Mouse (Mus musculus) CD4-positive, CD25-positive, alpha-beta regulatory T cell, adult 2 months (primary cell): ENCODE results near the gene Grik1.
A peak's percentile ranks its signal among the peaks of the same experiment; 100 is the strongest.

Experiments used
- DNase-seq: peaks from one replicate; pipeline ENCODE4 v3.0.0-alpha.2; 2012; ENCODE audit warnings: low read depth, low spot score

Grik1 gene

DNA sequence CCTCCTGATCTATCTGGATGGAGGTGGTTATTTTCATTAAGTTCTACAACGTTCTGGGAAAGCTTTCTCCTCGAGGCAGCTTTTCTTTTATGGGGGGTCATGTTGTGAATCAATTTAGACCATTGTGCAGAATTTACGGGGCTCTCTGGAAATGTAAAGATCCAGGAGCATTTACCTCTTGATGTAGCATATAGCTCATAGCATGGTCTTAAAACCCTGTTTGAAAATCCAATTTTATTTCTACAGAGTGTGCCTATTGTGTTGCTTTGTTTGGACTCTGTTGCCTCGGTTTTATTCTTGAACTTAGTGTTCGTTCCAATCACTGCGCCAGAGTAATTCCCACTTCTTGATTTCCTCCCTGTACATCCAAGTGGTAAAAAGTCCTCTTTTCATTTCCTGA is 328.6 kb downstream of the Grik1 start:
- no peak for DNase-seq

DNA sequence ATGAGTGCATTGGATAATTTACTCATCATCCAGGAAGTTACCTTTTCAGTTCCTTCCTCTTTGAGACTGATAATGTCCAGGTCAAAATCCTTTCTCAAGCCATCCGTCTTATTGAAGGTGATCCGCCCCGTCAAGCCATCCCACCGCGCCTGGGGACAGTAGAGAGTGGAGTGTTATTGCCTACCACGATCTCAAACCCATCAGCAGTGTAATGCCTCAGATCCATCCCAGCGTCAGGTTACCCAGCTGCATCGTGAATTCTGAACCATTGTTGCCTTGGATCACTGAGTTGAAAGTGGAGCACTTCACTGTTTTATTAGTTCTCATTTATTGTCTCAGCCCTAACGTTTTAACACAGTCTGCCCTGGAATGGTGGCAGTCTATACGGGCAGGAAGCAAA is 332.6 kb downstream of the Grik1 start:
- DNase-seq, result no peak

DNA sequence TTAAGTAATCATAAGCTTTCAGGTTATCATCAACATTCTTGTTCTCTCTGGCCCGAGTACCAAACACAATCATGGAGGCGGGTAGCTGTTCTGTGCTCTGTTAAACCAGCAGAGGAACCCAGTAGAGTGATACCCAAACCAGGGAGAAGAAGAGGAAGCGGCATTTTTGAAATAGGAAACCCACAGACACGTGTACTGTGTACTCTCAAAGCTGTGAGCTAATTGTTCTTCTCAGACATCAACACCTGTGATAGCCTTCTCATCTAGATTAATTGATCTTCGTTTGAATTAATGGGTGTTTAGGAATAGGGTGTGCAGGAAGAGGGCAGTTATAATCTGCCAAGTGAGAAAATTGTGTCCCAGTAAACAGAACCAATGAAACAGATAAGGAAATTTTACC is 333.9 kb downstream of the Grik1 start:
- no peak for DNase-seq

DNA sequence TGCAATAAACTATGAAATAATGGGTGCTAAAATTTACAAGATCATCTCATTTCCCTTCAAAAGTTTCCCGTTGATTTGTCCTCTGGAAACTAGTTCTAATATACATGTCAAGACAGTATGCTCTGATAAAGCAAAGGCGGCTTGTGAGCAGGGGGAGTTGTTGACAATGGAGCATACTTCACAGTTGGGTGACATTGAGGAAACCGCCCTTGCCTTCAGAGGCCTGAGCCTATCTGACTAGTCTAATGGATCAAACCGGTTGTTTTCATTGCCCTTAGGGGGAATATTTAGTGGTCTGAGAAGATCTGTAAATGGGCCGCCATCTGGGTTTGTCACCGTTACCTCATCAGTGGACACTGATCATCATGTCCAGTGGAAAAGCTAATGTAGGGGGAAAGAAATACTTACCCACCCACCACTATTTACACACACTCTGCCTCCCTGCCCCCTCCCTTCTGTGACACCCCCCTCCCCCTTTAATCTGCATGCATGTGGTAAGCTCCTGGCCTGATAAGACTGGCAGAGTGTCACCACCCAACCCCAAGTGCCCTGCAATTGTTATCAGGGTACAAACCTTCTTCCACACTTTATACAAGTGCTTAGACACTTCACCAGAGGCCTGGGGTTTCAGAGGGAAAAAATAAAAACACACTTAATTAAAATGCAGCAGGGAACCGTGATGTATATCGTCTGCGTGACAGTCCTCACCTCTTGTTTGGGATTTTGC is 335.2 kb downstream of the Grik1 start:
- DNase-seq, result no peak

DNA sequence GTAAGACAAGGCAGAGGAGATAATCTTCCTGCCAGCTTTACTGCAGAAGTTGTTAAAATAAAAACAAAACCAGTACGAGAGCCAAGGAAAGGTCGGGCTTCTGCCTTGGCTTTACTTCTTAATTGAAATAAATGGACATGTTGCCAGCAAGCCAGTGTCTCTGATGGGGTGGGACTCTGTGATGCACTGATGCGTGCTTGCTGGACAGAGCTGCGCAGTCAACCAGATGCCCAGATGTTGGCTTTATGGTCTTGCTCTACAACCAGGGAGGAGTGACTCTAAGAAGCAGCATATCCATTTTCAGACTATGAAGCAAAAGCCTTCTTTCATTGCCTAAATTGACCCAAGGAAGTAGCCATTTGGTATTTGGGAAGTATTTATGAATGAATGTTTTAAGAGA is 336.9 kb downstream of the Grik1 start:
- no peak for DNase-seq

DNA sequence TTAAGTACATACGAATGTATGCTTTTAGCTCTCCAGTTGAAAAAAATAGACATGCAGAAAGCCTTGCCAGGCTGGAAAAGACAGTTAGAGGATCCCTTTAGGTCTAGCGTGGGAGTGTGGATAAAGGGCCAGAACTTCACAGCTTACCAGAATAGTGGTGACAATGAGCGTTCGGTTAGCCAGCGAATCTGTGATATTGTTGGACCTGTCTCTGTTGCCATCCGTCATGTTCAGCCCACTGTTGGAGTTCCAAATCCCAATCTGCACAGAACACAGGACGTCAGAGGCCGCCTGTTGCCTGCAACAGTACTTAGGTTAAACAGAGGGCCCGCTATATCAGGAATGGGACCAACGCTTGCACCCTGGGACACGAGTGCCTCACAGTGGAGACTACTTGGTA is 340.2 kb downstream of the Grik1 start:
- no peak for DNase-seq

DNA sequence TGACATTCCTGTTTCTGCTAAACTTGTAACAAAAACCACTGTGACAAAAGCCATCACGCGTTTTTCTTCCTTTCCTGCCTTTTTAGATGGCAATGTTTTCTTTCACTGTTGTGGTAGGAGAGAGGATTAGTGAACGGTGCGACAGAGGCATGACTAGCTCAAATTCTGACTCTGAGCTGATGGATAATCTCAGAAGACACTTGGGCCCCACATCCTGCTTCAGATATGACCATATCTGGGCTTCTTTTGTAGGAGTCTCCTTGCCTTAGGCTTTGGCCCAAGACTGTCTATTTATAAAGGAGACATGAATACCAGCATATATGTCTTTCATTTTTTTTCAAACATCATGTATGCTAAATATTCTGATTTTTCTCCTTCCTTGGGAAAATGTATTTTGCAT is 341.9 kb downstream of the Grik1 start:
- DNase-seq, result no peak

DNA sequence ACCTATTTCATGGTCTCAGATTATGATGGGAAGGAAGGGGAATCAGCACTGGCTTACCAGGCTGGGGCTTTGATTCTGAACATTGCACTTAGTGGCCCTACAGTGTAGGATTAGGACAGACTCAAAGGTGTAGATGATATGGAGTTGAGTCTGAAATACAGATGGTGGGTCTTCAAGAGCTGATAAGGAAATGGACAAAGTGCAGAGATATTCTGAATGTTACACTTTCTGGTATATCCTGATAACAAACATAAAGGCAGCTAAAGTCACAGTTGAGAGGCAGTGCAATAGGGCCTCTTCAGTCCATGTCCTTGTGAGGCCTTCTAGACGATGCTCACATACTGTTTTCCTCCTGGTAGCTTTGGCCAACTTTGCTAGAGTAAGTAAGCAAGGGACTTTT is 345.7 kb downstream of the Grik1 start:
- DNase-seq, result no peak

DNA sequence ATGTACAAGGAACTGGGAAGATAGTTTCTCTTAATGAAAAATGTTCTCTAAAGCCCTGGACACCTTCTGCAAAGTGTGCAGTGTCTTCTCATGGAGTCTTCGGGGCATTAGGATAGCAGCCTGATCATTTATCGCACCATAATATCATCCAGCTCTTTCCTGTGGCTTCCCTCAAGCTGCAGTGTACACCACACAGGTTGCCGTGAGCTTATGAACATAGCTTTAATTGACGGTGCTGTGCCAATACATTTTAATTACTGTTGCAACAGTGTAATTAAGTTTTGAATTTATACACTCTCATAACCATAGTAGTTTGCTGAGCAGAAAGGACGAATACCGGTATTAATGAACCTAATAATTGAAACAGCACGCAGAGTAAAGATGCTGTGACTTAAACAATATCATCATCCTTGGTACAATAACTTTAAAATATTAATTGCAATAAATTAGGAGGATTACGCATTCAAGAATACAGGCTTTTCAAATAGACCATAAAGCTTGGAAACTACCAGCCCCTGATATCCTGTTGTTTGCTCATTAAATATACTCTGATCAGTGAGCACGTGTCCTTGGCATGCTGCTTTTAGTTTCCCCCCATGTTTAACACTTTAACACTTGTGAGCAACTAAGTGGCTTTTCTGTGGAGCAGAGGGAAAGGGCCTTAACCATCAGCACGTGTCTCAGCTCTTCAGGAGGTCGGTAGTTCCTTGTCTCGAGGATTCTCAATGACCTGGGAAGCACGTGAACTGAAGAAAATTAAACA is 347.8 kb downstream of the Grik1 start:
- no peak for DNase-seq

DNA sequence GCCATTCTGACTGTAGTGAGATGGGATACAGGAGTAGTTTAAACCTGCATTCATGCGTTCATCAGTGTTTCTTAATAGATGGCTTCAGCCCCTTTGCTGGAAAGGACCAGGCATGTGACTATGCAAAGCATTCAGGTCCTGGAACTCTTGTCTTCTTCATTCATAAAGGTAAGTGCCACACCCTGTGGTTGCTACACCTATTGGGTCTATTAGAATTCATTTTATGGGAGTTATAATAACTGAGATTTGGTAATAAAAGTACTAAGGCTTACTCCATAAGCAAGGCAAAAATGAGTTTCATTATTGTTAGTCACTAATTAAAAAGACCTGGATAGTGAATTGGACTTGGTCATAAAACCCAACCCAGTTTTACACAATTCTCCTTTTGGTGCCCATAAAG is 355.4 kb downstream of the Grik1 start:
- DNase-seq, result no peak

DNA sequence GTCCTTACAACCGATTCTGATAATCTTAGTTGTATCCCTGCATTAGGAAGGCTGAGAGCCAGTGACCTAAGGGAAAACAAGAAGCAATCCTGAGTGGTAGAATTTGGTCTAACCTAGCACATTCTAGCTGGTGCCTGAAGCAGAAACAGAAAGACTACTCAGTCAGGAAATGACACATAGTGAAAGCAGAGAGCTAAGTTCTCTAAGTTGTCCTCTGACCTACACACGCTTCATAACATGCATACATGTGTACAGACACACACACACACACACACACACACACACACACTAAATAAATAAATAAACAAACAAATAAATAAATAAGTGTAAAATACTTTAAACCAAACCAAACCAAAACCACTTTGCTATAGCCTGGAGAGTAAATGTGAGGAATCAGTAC is 358.7 kb downstream of the Grik1 start:
- DNase-seq, result no peak

DNA sequence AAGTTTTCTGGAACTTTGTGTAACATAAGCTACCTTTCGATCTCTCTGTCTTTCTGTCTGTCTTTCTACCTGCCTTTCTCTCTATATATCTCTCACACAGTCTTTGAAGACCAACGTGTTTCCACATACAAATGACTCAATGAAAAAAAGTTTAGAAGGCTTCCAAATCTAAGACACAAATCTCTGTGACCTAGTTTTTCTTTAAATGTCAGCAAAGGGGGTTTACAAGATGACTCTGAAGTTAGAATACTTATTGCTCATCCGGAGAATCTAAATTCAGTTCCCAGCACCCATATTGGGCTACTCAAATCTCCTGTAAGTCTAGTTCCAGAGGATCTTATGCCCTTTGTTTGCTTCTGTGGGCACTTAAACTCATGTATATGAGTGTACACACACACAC is 359.5 kb downstream of the Grik1 start:
- peak; percentile 2 for DNase-seq

DNA sequence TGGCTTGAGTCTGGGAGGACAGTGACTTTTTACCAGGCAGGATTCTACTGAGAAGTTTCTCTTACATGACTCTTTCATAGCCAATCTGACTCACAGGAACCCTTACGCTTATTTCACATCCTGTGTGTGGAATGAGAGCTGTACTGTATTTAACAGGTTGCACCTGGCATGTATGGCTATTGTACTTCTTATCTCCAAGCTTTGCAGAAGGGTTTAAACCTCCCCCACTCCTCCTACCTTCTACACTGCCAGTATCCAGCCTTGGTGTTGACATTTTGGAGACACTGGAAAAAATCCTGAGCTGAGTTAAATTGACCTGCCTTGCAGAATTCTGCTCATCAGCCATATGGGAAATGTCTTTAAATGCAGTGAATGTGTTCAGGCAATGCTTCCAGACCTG is 361.4 kb downstream of the Grik1 start:
- DNase-seq, result no peak

DNA sequence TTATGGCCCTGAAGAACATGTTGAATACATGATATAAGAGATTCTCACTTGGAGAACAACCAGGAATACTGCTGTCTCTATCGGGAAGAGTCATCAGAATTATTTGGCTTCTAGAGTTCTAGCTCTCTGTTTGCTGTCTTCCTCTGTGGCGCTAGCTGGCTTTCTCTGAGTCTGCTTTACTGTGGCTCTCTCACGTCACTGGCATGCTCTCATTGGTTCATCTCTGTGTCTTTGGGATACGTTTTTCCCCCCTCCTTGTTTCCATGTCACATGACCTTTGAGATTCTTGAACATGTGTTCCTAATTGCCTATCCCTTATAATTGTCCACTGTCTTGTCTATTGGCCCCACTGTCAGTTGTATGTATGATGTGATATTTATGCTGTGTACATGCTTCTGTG is 372.2 kb downstream of the Grik1 start:
- DNase-seq, result no peak

DNA sequence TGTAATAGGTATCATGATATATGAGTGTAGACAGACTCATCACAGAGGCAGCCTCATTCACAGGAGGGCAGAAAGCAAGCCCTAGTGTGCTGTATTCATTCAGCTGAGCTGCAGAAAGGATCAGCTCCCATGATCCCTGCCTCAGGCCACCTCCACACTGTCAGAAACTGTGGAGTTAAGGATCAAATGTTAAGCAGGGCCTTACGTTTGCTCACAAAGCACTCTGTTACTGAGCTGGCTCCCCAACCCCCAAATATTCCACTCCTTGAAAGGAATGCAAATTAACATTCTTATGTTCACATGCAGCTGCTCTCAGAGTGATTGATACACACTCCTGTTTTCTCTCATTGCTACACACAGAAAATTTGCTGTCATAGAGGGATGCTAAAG is 372.9 kb downstream of the Grik1 start:
- DNase-seq, result no peak

DNA sequence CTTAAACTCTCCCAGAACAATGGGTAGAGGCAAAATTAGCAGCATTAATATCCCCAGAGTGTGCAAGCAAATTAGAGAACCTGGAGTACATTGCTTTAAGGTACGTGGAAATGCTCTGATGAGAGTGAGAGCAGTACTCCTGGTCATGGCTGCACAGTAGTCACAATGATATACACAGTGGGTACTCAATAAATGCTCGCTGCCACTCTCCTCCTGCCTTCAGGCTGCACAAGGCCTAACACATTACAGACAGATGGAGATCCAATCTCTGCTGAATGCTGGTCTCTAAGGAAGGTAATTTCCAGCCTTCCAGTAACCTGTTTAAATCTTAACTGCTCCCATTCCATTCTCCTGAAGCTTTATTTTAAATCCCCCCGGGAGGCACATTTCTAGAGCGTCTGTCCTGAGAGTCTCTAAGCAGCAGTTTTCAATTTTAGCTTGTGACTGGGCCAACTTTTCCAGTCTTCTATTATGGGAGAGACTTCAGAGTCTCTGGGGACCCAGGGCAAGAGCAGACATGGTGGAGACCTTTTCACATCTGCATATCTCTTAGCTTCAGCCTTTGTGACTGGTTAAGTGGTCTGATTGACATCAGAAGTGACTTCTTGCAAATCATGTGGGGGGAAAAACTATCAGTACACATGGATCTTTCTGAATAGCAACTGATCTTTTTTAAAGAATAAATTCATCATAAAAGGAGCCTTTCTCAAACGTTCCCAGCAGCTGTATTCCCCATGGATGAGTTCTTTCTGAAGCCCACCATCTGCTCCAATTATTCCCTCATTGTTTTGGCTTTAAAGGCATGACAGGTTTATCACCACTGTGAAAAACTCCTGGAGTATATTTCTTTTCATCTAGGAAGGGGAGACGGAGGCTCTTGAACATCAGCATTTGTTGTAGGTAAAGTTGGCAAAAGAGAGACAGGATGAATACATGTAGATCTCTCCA is 373.6 kb downstream of the Grik1 start:
- no peak for DNase-seq

DNA sequence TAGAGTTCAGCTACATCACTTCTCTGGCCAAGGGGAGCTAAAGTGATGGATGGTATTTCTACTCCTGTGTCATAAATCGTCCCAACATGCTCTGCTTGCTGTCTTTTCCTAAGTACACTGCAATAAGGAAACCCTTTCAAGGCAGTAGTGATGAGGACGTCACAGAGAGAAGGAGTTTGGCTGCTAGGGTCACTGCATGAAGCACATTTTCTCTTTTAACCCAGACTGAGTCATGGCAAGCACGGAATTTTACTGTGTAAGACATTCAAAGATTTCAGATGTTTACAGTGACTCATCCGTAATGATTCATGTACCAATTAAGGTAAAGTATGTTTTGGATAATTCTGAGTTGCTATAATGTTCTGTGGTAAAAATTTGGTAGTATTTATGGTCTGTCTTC is 374.9 kb downstream of the Grik1 start:
- DNase-seq, result no peak

DNA sequence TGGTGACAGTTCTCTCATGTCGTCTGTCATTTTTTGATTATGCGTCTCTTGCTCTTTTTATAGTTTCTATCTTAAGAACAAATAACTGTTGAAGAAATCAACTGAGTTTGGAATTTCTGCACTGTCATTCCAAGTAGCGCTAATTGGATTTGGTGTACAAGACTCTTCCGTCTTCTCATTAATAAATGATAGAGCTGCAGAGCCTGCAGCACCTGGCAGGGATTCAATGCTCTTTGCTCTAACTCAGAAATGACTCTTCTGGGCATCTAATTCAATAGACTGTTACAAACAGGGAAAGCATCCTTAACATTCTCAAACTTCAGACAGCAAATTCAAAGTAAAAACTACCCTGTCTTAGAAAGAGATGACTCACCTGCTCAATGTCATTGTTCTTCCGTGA is 376.3 kb downstream of the Grik1 start:
- no peak for DNase-seq

DNA sequence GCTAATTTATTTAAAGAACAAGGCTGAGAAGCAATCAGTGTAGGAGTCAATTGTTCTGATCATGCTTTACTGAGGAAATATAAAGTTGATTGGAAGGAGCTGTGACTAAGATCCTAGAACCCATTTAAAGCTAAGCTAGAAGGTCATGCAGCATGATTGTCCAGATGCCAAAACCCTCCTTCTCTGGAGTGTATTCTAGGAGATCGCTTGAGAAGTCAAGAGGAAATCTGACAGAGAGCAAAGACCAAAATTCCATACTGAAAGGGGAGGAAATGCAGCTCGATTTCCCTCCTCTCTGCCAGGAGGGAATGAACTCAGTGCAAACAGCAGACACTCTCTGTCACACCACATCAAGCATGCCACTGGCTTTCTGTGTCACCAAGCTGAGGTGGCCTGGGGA is 378.9 kb downstream of the Grik1 start:
- no peak for DNase-seq

DNA sequence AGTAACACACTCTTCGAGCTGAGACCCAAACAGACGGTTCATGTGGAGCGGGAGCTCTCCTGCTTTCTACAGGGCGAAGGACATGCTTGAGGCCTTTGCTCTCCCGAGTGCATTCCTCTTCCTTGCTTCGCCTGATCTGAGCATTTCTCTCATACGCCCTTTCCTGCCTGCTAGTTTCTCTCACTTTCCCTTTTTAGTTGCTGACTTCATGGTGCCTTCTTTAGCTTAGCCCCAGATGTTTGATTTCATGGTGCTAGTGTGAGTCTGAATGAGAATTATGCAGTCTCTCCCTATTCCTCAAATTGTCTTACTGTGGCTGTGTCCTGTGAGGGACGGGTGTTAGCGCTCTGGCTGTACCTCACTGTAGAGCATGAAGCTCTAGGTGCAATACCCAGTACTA is 388.0 kb downstream of the Grik1 start:
- no peak for DNase-seq

DNA sequence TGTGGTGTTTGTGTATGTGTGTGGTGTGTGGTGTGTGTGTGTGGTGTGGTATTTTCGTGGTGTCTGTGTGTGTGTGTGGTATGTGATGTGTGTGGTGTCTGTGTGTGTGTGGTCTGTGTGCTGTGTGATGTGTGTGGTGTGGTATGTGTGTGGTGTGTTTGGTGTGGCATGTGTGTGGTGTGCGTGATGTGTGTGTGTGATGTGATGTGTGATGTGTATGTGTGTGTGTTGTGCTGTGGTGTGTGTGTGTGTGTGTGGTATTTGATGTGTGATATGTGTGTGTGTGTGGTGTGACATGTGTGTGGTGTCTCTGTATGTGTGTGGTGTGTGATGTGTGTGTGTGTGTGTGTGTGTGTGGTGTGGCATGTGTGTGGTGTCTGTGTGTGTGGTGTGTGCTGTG is 388.9 kb downstream of the Grik1 start:
- no peak for DNase-seq

DNA sequence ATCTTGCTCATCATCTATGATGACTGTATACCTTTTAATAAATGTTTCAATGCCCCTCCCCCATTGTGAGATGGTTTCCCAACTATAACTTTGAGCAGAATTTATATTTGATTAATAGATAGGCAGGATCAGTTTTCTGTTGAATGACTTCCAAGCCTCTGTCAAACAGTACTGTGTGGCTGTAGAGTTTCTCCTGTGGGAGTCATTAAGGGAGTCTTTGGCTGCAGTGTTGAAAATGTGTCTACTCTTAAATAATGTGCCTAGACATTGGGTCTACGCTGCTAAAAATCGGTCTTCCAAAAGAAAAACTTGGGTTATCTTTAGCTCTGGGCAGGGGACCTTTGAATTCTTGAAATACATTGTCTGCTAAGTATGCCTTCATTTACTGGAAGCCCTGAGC is 414.1 kb downstream of the Grik1 start:
- DNase-seq, result no peak
